Mouse (Mus musculus): ENCODE data around the gene Sh2b1. TPM values are rescaled to one million over a fixed set of nuclear protein-coding genes. Genes with fewer than 3 reads are reported as not detected.

Gene Sh2b1
- polyA plus RNA-seq, 1 experiment from 2014 or later = 57.8 TPM

GRCm38 (mm10) chr7:126473470-126474086 lies 1.6 kb downstream of the Sh2b1 start:
- Histone ChIP-seq H3K4me3 (peak overlapping the region; percentile 86), H3K9me3 (no peaks in the 10 kb centered on the region), H3K27me3 (no peaks in the 10 kb centered on the region), H3K36me3 (peaks cover 42% of the 10 kb centered on the region), H3K4me2 (peak overlapping the region; percentile 90), H3K27ac (0 out of 2 replicates have a peak overlapping the region, but pooled peaks have one; percentile 12), H3K4me1 (peaks cover 17% of the 10 kb centered on the region), H3K9ac (peak overlapping the region; percentile 96)
- no peak for ATAC-seq (ENCODE audit: insufficient number of reproducible peaks, insufficient read depth, low FRiP score, low TSS enrichment, low read depth)
- 76% methylated on average over 9 of the region's 9 CpGs for WGBS

GRCm38 (mm10) chr7:126472713-126473112 lies 2.5 kb downstream of the Sh2b1 start:
- H3K4me1 ChIP-seq = peaks cover 17% of the 10 kb centered on the region

GRCm38 (mm10) chr7:126472306-126472705 lies 2.9 kb downstream of the Sh2b1 start:
- no peak overlapping the region for H3K4me3 ChIP-seq
- H3K9me3 ChIP-seq = no peaks in the 10 kb centered on the region
- peaks cover 17% of the 10 kb centered on the region for H3K4me1 ChIP-seq
- no peak for ATAC-seq (ENCODE audit: insufficient number of reproducible peaks, insufficient read depth, low FRiP score, low TSS enrichment, low read depth)
- no peak overlapping the region for H3K4me2 ChIP-seq
- H3K36me3 ChIP-seq = peaks cover 55% of the 10 kb centered on the region
- no peaks in the 10 kb centered on the region for H3K27me3 ChIP-seq
- WGBS = 86% methylated on average over 13 of the region's 13 CpGs
- H3K27ac ChIP-seq = no peak overlapping the region
- 0 out of 2 replicates have a peak overlapping the region, but pooled peaks have one; percentile 16 for H3K9ac ChIP-seq

More at GRCm38 (mm10) chr7:126472713-126473112, 2.5 kb downstream of the Sh2b1 start:
- Histone ChIP-seq H3K4me3 (no peak overlapping the region), H3K9me3 (no peaks in the 10 kb centered on the region), H3K27ac (no peak overlapping the region), H3K36me3 (peaks cover 51% of the 10 kb centered on the region), H3K4me2 (no peak overlapping the region), H3K27me3 (no peaks in the 10 kb centered on the region), H3K9ac (peak overlapping the region; percentile 96; the same call in 1 of the 2 replicates)
- WGBS = 94% methylated on average over 16 of the region's 16 CpGs
- ATAC-seq (ENCODE audit: insufficient number of reproducible peaks, insufficient read depth, low FRiP score, low TSS enrichment, low read depth) = no peak

- H3K4me2 ChIP-seq = no peak overlapping the region
- no peak overlapping the region for H3K4me3 ChIP-seq
- H3K27me3 ChIP-seq = no peaks in the 10 kb centered on the region
- no peaks in the 10 kb centered on the region for H3K9me3 ChIP-seq
- 90% methylated on average over 4 of the region's 4 CpGs for WGBS
- H3K4me1 ChIP-seq = peaks cover 17% of the 10 kb centered on the region
- ATAC-seq (ENCODE audit: insufficient number of reproducible peaks, insufficient read depth, low FRiP score, low TSS enrichment, low read depth) = no peak
- no peak overlapping the region for H3K27ac ChIP-seq
- H3K36me3 ChIP-seq = peaks cover 59% of the 10 kb centered on the region
- H3K9ac ChIP-seq = 0 out of 2 replicates have a peak overlapping the region, but pooled peaks have one; percentile 16
Measured at GRCm38 (mm10) chr7:126471853-126472252, 3.4 kb downstream of the Sh2b1 start.

- Histone ChIP-seq H3K36me3 (peaks cover 64% of the 10 kb centered on the region), H3K27ac (no peak overlapping the region), H3K9ac (0 out of 2 replicates have a peak overlapping the region, but pooled peaks have one; percentile 52), H3K4me2 (no peak overlapping the region), H3K9me3 (no peaks in the 10 kb centered on the region), H3K4me3 (no peak overlapping the region), H3K27me3 (no peaks in the 10 kb centered on the region), H3K4me1 (peaks cover 17% of the 10 kb centered on the region)
- WGBS = 92% methylated on average over 5 of the region's 5 CpGs
- ATAC-seq (ENCODE audit: insufficient number of reproducible peaks, insufficient read depth, low FRiP score, low TSS enrichment, low read depth) = no peak
Measured at GRCm38 (mm10) chr7:126471361-126471760, 3.9 kb downstream of the Sh2b1 start.

- no peak for ATAC-seq (ENCODE audit: insufficient number of reproducible peaks, insufficient read depth, low FRiP score, low TSS enrichment, low read depth)
- Histone ChIP-seq H3K9ac (0 out of 2 replicates have a peak overlapping the region, but pooled peaks have one; percentile 23), H3K4me3 (no peak overlapping the region), H3K36me3 (peaks cover 67% of the 10 kb centered on the region), H3K27ac (no peak overlapping the region), H3K9me3 (no peaks in the 10 kb centered on the region), H3K27me3 (no peaks in the 10 kb centered on the region), H3K4me2 (no peak overlapping the region), H3K4me1 (peaks cover 15% of the 10 kb centered on the region)
- 75% methylated on average over 6 of the region's 6 CpGs for WGBS
Measured at GRCm38 (mm10) chr7:126470077-126470476, 5.1 kb downstream of the Sh2b1 start.

- ATAC-seq (ENCODE audit: insufficient number of reproducible peaks, insufficient read depth, low FRiP score, low TSS enrichment, low read depth) = no peak
- no peak overlapping the region for H3K4me2 ChIP-seq
Measured at GRCm38 (mm10) chr7:126467834-126468627, 7.2 kb downstream of the Sh2b1 start.

GRCm38 (mm10) chr7:126467271-126467670 lies 8.0 kb downstream of the Sh2b1 start:
- H3K36me3 ChIP-seq = peaks cover 60% of the 10 kb centered on the region
- H3K9me3 ChIP-seq = no peaks in the 10 kb centered on the region
- no peak overlapping the region for H3K27ac ChIP-seq
- H3K4me3 ChIP-seq = no peak overlapping the region
- WGBS = 61% methylated on average over 5 of the region's 5 CpGs
- H3K27me3 ChIP-seq = no peaks in the 10 kb centered on the region
- no peak for ATAC-seq (ENCODE audit: insufficient number of reproducible peaks, insufficient read depth, low FRiP score, low TSS enrichment, low read depth)
- H3K9ac ChIP-seq = no peak overlapping the region
- H3K4me2 ChIP-seq = no peak overlapping the region
- H3K4me1 ChIP-seq = peaks cover 20% of the 10 kb centered on the region

More at GRCm38 (mm10) chr7:126467834-126468627, 7.2 kb downstream of the Sh2b1 start:
- Histone ChIP-seq H3K4me3 (no peak overlapping the region), H3K9me3 (no peaks in the 10 kb centered on the region), H3K9ac (no peak overlapping the region), H3K36me3 (peaks cover 67% of the 10 kb centered on the region), H3K27ac (no peak overlapping the region), H3K27me3 (no peaks in the 10 kb centered on the region), H3K4me1 (peaks cover 16% of the 10 kb centered on the region)
- WGBS = 91% methylated on average over 18 of the region's 18 CpGs

GRCm38 (mm10) chr7:126466707-126467106 lies 8.5 kb downstream of the Sh2b1 start:
- Histone ChIP-seq H3K9ac (no peak overlapping the region), H3K4me1 (peaks cover 25% of the 10 kb centered on the region), H3K4me2 (no peak overlapping the region), H3K27ac (no peak overlapping the region), H3K4me3 (no peak overlapping the region), H3K9me3 (no peaks in the 10 kb centered on the region), H3K36me3 (peaks cover 55% of the 10 kb centered on the region), H3K27me3 (no peaks in the 10 kb centered on the region)
- no peak for ATAC-seq (ENCODE audit: insufficient number of reproducible peaks, insufficient read depth, low FRiP score, low TSS enrichment, low read depth)
- WGBS = 94% methylated on average over 5 of the region's 5 CpGs

GRCm38 (mm10) chr7:126466116-126466515 lies 9.1 kb downstream of the Sh2b1 start:
- Histone ChIP-seq H3K27me3 (no peaks in the 10 kb centered on the region), H3K27ac (no peak overlapping the region), H3K9ac (0 out of 2 replicates have a peak overlapping the region, but pooled peaks have one; percentile 11), H3K4me3 (no peak overlapping the region), H3K4me2 (no peak overlapping the region), H3K9me3 (no peaks in the 10 kb centered on the region), H3K4me1 (peaks cover 30% of the 10 kb centered on the region), H3K36me3 (peaks cover 49% of the 10 kb centered on the region)
- no peak for ATAC-seq (ENCODE audit: insufficient number of reproducible peaks, insufficient read depth, low FRiP score, low TSS enrichment, low read depth)
- 55% methylated on average over 9 of the region's 9 CpGs for WGBS

GRCm38 (mm10) chr7:126465246-126466030 lies 9.8 kb downstream of the Sh2b1 start:
- no peak for ATAC-seq (ENCODE audit: insufficient number of reproducible peaks, insufficient read depth, low FRiP score, low TSS enrichment, low read depth)
- Histone ChIP-seq H3K27ac (peak overlapping the region; percentile 28; the same call in 1 of the 2 replicates), H3K4me3 (no peak overlapping the region), H3K27me3 (no peaks in the 10 kb centered on the region), H3K36me3 (peaks cover 43% of the 10 kb centered on the region), H3K4me1 (peaks cover 36% of the 10 kb centered on the region), H3K9me3 (no peaks in the 10 kb centered on the region), H3K4me2 (no peak overlapping the region), H3K9ac (0 out of 2 replicates have a peak overlapping the region, but pooled peaks have one; percentile 27)
- WGBS = 65% methylated on average over 7 of the region's 7 CpGs

All from embryonic facial prominence, embryonic 13.5 days (tissue).